Mouse (Mus musculus) kidney, postnatal 0 days (tissue): ENCODE results near the gene Spa17. TPM values are rescaled to one million over a fixed set of nuclear protein-coding genes. Genes with fewer than 3 reads are reported as not detected.

Source experiments
- ATAC-seq: fragments of 200-750 bp; cut with Nextera tagmentation; replicated peaks from 2 replicates; pipeline ENCODE4 v1.8.0; 2017; ENCODE audit warnings: low read depth, moderate number of reproducible peaks, moderate TSS enrichment, moderate library complexity; ENCODE audit not compliant: low FRiP score
- DNase-seq: peaks from one replicate; pipeline ENCODE4 v3.0.0-alpha.2; 2016; ENCODE audit warnings: low spot score
- H3K27ac ChIP-seq: fragments of 300-500 bp; sonication (generic); 2 replicates; pipeline ENCODE4 v1.5.1; 2014; ENCODE audit warnings: mild to moderate bottlenecking
- H3K27me3 ChIP-seq: fragments of 300-500 bp; sonication (generic); 2 replicates; pipeline ENCODE4 v1.6.1; 2014; ENCODE audit warnings: low read length, mixed read lengths; ENCODE audit not compliant: insufficient read depth
- H3K36me3 ChIP-seq: fragments of 300-500 bp; sonication (generic); 2 replicates; pipeline ENCODE4 v1.6.1; 2014; ENCODE audit warnings: low read length, mixed read lengths; ENCODE audit not compliant: insufficient read depth
- H3K4me1 ChIP-seq: fragments of 300-500 bp; sonication (generic); replicated peaks from 2 replicates; pipeline ENCODE4 v1.6.1; 2014; ENCODE audit warnings: antibody characterized with exemption, low read length, mixed read lengths; ENCODE audit not compliant: insufficient read depth
- H3K4me2 ChIP-seq: fragments of 300-500 bp; sonication (generic); 2 replicates; pipeline ENCODE4 v1.6.1; 2014; ENCODE audit warnings: mild to moderate bottlenecking, low read length, moderate library complexity, mixed read lengths
- H3K4me3 ChIP-seq: fragments of 300-500 bp; sonication (generic); replicated peaks from 2 replicates; pipeline ENCODE4 v1.5.1; 2014; ENCODE audit warnings: low read depth, low read length
- H3K9ac ChIP-seq: fragments of 300-500 bp; sonication (generic); 2 replicates; pipeline ENCODE4 v1.6.1; 2014; ENCODE audit warnings: low read depth, low read length
- H3K9me3 ChIP-seq: fragments of 300-500 bp; sonication (generic); replicated peaks from 2 replicates; pipeline ENCODE4 v1.6.1; 2016; ENCODE audit warnings: low read length, inconsistent platforms, mixed read lengths
- CTCF ChIP-seq: IDR thresholded peaks from 2 replicates; pipeline ENCODE4 v1.5.1; 2016; ENCODE audit warnings: antibody characterized with exemption, low read depth, mild to moderate bottlenecking, moderate library complexity
- WGBS: fragments of 180-500 bp; shearing (Covaris S2); extraction: QIAGEN DNeasy Blood & Tissue Kit; methylation state at CpG from one replicate; pipeline ENCODE4 v1.1.7; 2014; 5-methylcytosine and 5-hydroxymethylcytosine counted together
- polyA plus RNA-seq: library from polyadenylated mRNA; unstranded; fragments of >200 nt; fragmentation: Nextera tagmentation; extraction: Ambion mirVana; gene quantifications from 2 replicates; pipeline ENCODE4 v1.2.1, GENCODE M21; 2015

Gene Spa17
- polyA plus RNA-seq, 1 experiment from 2014 or later: 12.3 TPM

- no peaks in the 10 kb centered on the region for H3K9me3 ChIP-seq
- H3K4me3 ChIP-seq: no peak overlapping the region
- TF ChIP-seq CTCF: no peak
- no peaks in the 10 kb centered on the region for H3K36me3 ChIP-seq
- no peaks in the 10 kb centered on the region for H3K27me3 ChIP-seq
- peaks cover 21% of the 10 kb centered on the region for H3K4me1 ChIP-seq
- H3K9ac ChIP-seq: no peak overlapping the region
- DNase-seq (no peak), ATAC-seq (no peak)
- no peak overlapping the region for H3K4me2 ChIP-seq
- H3K27ac ChIP-seq: peak overlapping the region; percentile 57; the same call in 1 of the 2 replicates
- WGBS: 34% methylated on average over 2 of the region's 2 CpGs
Measured at GRCm38 (mm10) chr9:37569231-37569835, 44.2 kb downstream of the Spa17 start.

GRCm38 (mm10) chr9:37568605-37569214 lies 44.8 kb downstream of the Spa17 start:
- WGBS: 31% methylated on average over 4 of the region's 4 CpGs
- peak; percentile 41 for DNase-seq
- no peak overlapping the region for H3K9ac ChIP-seq
- no peaks in the 10 kb centered on the region for H3K27me3 ChIP-seq
- H3K36me3 ChIP-seq: no peaks in the 10 kb centered on the region
- ATAC-seq: 0 out of 2 replicates have a peak, but pooled peaks have one; percentile 43
- H3K27ac ChIP-seq: peak overlapping the region; percentile 57; the same call in 1 of the 2 replicates
- H3K4me3 ChIP-seq: no peak overlapping the region
- H3K9me3 ChIP-seq: no peaks in the 10 kb centered on the region
- peaks cover 21% of the 10 kb centered on the region for H3K4me1 ChIP-seq
- TF ChIP-seq CTCF: no peak
- peak overlapping the region; percentile 45 for H3K4me2 ChIP-seq

- no peak overlapping the region for H3K4me3 ChIP-seq
- H3K27me3 ChIP-seq: no peaks in the 10 kb centered on the region
- WGBS: 5% methylated on average over 15 of the region's 15 CpGs
- peaks cover 21% of the 10 kb centered on the region for H3K4me1 ChIP-seq
- ATAC-seq (0 out of 2 replicates have a peak, but pooled peaks have one; percentile 46), DNase-seq (peak; percentile 65)
- TF ChIP-seq CTCF: no peak
- 0 out of 2 replicates have a peak overlapping the region, but pooled peaks have one; percentile 47 for H3K27ac ChIP-seq
- peak overlapping the region; percentile 45 for H3K4me2 ChIP-seq
- no peaks in the 10 kb centered on the region for H3K36me3 ChIP-seq
- 0 out of 2 replicates have a peak overlapping the region, but pooled peaks have one; percentile 0 for H3K9ac ChIP-seq
- H3K9me3 ChIP-seq: no peaks in the 10 kb centered on the region
Measured at GRCm38 (mm10) chr9:37567892-37568604, 45.5 kb downstream of the Spa17 start.

GRCm38 (mm10) chr9:37567454-37567853 lies 46.1 kb downstream of the Spa17 start:
- no peaks in the 10 kb centered on the region for H3K36me3 ChIP-seq
- ATAC-seq (no peak), DNase-seq (no peak)
- no peaks in the 10 kb centered on the region for H3K9me3 ChIP-seq
- 25% methylated on average over 5 of the region's 5 CpGs for WGBS
- no peak overlapping the region for H3K4me3 ChIP-seq
- no peak for TF ChIP-seq CTCF
- H3K9ac ChIP-seq: 0 out of 2 replicates have a peak overlapping the region, but pooled peaks have one; percentile 0
- H3K4me1 ChIP-seq: peaks cover 21% of the 10 kb centered on the region
- no peaks in the 10 kb centered on the region for H3K27me3 ChIP-seq
- peak overlapping the region; percentile 45; the same call in 1 of the 2 replicates for H3K4me2 ChIP-seq
- no peak overlapping the region for H3K27ac ChIP-seq

- Histone ChIP-seq H3K27me3 (no peaks in the 10 kb centered on the region), H3K36me3 (no peaks in the 10 kb centered on the region), H3K27ac (no peak overlapping the region), H3K4me3 (no peak overlapping the region), H3K4me1 (peaks cover 21% of the 10 kb centered on the region), H3K9me3 (no peaks in the 10 kb centered on the region), H3K9ac (no peak overlapping the region), H3K4me2 (no peak overlapping the region)
- DNase-seq (no peak), ATAC-seq (no peak)
- TF ChIP-seq CTCF: no peak
- 88% methylated on average over 2 of the region's 2 CpGs for WGBS
Measured at GRCm38 (mm10) chr9:37567019-37567418, 46.5 kb downstream of the Spa17 start.

- Histone ChIP-seq H3K4me1 (peaks cover 15% of the 10 kb centered on the region), H3K9ac (no peak overlapping the region), H3K4me2 (no peak overlapping the region), H3K9me3 (no peaks in the 10 kb centered on the region), H3K36me3 (no peaks in the 10 kb centered on the region), H3K27ac (no peak overlapping the region), H3K4me3 (no peak overlapping the region), H3K27me3 (no peaks in the 10 kb centered on the region)
- DNase-seq (no peak), ATAC-seq (no peak)
- 47% methylated on average over 1 of the region's 1 CpGs for WGBS
- TF ChIP-seq CTCF: no peak
Measured at GRCm38 (mm10) chr9:37563805-37564204, 49.7 kb downstream of the Spa17 start.
